9 mouse cellular contexts compared by ENCODE assay signal in genomic region chr2:55818220-55818619, GRCm38 (mm10).
A peak's percentile ranks its signal among the peaks of the same experiment; 100 is the strongest.
DNase-seq lines count a peak whose midpoint lies in the region; ATAC-seq and TF ChIP-seq lines count a peak whose summit lies in the region.
"Had no signal": no experiment of that assay in that cellular context is flagged by ENCODE, and none has a peak within 500 bp of the region (broad histone marks: within the 10 kb centered on the region; RNA-seq: fewer than 3 reads in every experiment).

No protein-coding gene starts in this region.

- H3K36me3 ChIP-seq in heart, embryonic 13.5 days = no peaks in the 10 kb centered on the region
- no peaks in the 10 kb centered on the region for H3K36me3 ChIP-seq in forebrain, postnatal 0 days (ENCODE audit: insufficient read depth)
- H3K36me3 ChIP-seq in neural tube, embryonic 14.5 days (ENCODE audit: control insufficient read depth, insufficient read depth, low read length) = no peaks in the 10 kb centered on the region

- no peaks in the 10 kb centered on the region for H3K9me3 ChIP-seq in heart, embryonic 13.5 days
- no peaks in the 10 kb centered on the region for H3K9me3 ChIP-seq in forebrain, postnatal 0 days (ENCODE audit: low read length)
- no peaks in the 10 kb centered on the region for H3K9me3 ChIP-seq in neural tube, embryonic 14.5 days (ENCODE audit: control insufficient read depth, low read length)

- H3K27me3 ChIP-seq in heart, embryonic 13.5 days (replicated peaks) = no peaks in the 10 kb centered on the region
- no peaks in the 10 kb centered on the region for H3K27me3 ChIP-seq in forebrain, postnatal 0 days (ENCODE audit: insufficient read depth, low read length)
- H3K27me3 ChIP-seq in neural tube, embryonic 14.5 days (ENCODE audit: control insufficient read depth, insufficient read depth, low read length) = no peaks in the 10 kb centered on the region

- ATAC-seq in heart, embryonic 13.5 days (ENCODE audit: extremely low read depth, insufficient number of reproducible peaks, low FRiP score, low TSS enrichment) = no peak
- ATAC-seq in forebrain, postnatal 0 days = peak; percentile 92
- ATAC-seq in neural tube, embryonic 14.5 days (ENCODE audit: low read depth) = peak; percentile 93

- WGBS in heart, embryonic 13.5 days = 29% methylated on average over 7 of the region's 7 CpGs
- WGBS in forebrain, postnatal 0 days = 4% methylated on average over 7 of the region's 7 CpGs
- 15% methylated on average over 7 of the region's 7 CpGs for WGBS in neural tube, embryonic 14.5 days

- H3K9ac ChIP-seq in heart, embryonic 13.5 days = peak overlapping the region; percentile 41; the same call in 1 of the 2 replicates
- H3K9ac ChIP-seq in forebrain, postnatal 0 days = no peak overlapping the region
- H3K9ac ChIP-seq in neural tube, embryonic 14.5 days (replicated peaks; ENCODE audit: low read depth, low read length) = no peak overlapping the region

- H3K4me3 ChIP-seq in heart, embryonic 13.5 days = peak overlapping the region; percentile 32
- no peak overlapping the region for H3K4me3 ChIP-seq in forebrain, postnatal 0 days (ENCODE audit: low read depth, low read length)
- no peak overlapping the region for H3K4me3 ChIP-seq in neural tube, embryonic 14.5 days (ENCODE audit: low read depth, low read length)
- H3K4me3 ChIP-seq: erythroblast, embryonic 14.5 days had no signal

- H3K4me2 ChIP-seq in heart, embryonic 13.5 days = peak overlapping the region; percentile 53
- H3K4me2 ChIP-seq in forebrain, postnatal 0 days (ENCODE audit: low read depth) = peak overlapping the region; percentile 20; the same call in 1 of the 2 replicates
- peak overlapping the region; percentile 31; the same call in 1 of the 2 replicates for H3K4me2 ChIP-seq in neural tube, embryonic 14.5 days (ENCODE audit: low read depth, low read length)

- DNase-seq in heart, adult 11 months = no peak
- DNase-seq in cerebellum, adult 11 months = peak; percentile 10
- peak; percentile 78 for DNase-seq in forebrain, postnatal 0 days
- peak; percentile 15 to 17 for DNase-seq in layer of hippocampus, postnatal 25 days (ENCODE audit: extremely low spot score in 1 of 2, low spot score in 1 of 2)
- DNase-seq in spleen, postnatal 4 days (ENCODE audit: low spot score in 2 of 2) = no peak
- DNase-seq in urinary bladder, postnatal 36 days (ENCODE audit: low spot score in 2 of 2) = no peak

- peaks cover 4% of the 10 kb centered on the region; the same call in 1 of the 2 replicates for H3K4me1 ChIP-seq in heart, embryonic 13.5 days
- no peaks in the 10 kb centered on the region for H3K4me1 ChIP-seq in forebrain, postnatal 0 days (ENCODE audit: insufficient read depth)
- H3K4me1 ChIP-seq in neural tube, embryonic 14.5 days (ENCODE audit: control insufficient read depth, insufficient read depth, low read length) = no peaks in the 10 kb centered on the region

- peak overlapping the region; percentile 58 for H3K27ac ChIP-seq in heart, embryonic 13.5 days (replicated peaks)
- H3K27ac ChIP-seq in forebrain, postnatal 0 days (ENCODE audit: low read depth, low read length) = no peak overlapping the region
- H3K27ac ChIP-seq in neural tube, embryonic 14.5 days (ENCODE audit: low read depth, low read length) = peak overlapping the region; percentile 30; the same call in 1 of the 2 replicates

- no peak for TF ChIP-seq CTCF in forebrain, postnatal 0 days (IDR thresholded peaks at IDR 0.05; ENCODE audit: low read depth)

Comparison
In these comparisons a context has a peak if more than half of its experiments do, and no peak if none do; other contexts are left out.
1. DNase-seq: peak in cerebellum, adult 11 months (single experiment), forebrain, postnatal 0 days (single experiment) and layer of hippocampus, postnatal 25 days (2 of 2); none in heart, adult 11 months (single experiment), spleen, postnatal 4 days (0 of 2) and urinary bladder, postnatal 36 days (0 of 2).
2. Peak in every context shown above with its lines, with median percentiles within 50 percentile points of each other: H3K4me2 ChIP-seq.